Mouse (Mus musculus): ENCODE results near the gene Cxcl10.

DNA sequence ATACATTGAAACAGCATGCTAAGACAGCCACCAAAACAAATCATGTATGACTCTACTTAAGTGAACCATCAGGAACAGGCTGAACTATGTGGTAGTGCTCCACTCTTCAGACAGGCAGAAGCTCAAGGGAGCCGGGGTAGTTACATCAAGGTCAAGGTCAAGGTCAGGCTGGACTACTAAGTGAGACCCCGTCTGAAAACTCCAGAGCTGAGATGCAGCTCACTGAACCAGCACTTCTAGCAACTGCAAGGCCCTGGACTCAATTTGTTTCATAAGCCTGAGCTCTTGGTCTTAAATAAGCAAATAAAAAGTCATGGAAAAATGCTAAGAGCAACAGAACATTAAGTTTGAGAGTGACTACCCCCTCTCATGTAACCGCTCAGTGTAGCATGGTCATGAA is 44.4 kb downstream of the Cxcl10 start:
- no peak for TF ChIP-seq POLR2A (IDR thresholded peaks at IDR 0.05; ENCODE audit: borderline replicate concordance, extremely low read depth, low read depth, low read length)
- no peak for TF ChIP-seq CTCF (IDR thresholded peaks at IDR 0.05; ENCODE audit: insufficient read depth, low read length)
